Mouse (Mus musculus): ENCODE measurements around the gene Ephb1.

DNA sequence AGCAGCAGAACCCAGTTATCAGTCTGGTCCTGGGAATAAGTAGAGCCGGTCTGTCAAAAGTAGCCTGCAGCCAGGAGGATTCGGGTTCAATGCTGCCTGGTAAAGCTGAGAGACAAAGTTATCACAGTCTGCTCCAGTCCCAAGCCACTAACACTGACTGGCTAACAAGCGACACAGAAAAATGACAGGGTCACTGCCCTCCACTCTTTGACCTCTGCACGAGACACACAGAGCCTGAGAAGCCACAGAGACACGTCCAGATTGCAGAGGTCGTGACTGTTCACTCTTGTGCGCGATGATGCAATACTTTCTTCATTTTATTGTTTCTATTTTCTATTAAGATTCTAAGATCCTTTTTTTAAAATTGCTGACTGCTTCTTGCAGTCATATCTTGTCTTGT, 33.8 kb upstream of the Ephb1 start:
- TF ChIP-seq CTCF (IDR thresholded peaks at IDR 0.05), result no peak
- no peak for TF ChIP-seq EP300 (IDR thresholded peaks at IDR 0.05)
